Mouse (Mus musculus) heart, postnatal 0 days (tissue): ENCODE data around the gene Erf.

Experiments used
- CTCF ChIP-seq: IDR thresholded peaks from 2 replicates; pipeline ENCODE4 v1.5.1; 2016; ENCODE audit warnings: antibody characterized with exemption, control low read depth, low read depth
- EP300 ChIP-seq: IDR thresholded peaks from 2 replicates; pipeline ENCODE4 v1.6.1; 2016; ENCODE audit warnings: antibody characterized with exemption, low read depth

- TF ChIP-seq EP300 = no peak
- no peak for TF ChIP-seq CTCF
These were observed 32.2 kb upstream of the Erf start for GRCm38 (mm10) chr7:25282731-25283211.
